Mouse (Mus musculus) G1E (cell line): ENCODE data around the gene AW551984.

Experiments used
- CTCF ChIP-seq: IDR thresholded peaks from 2 replicates; pipeline ENCODE4 v1.5.1; 2012; ENCODE audit warnings: low read depth, low read length, inconsistent platforms, mixed read lengths
- POLR2AphosphoS5 ChIP-seq: IDR thresholded peaks from 2 replicates; pipeline ENCODE4 v1.6.1; 2012; ENCODE audit warnings: low read depth, low read length, inconsistent platforms; ENCODE audit not compliant: insufficient replicate concordance
- TAL1 ChIP-seq: conservative IDR thresholded peaks from 2 replicates; pipeline ENCODE4 v1.6.1; 2012; ENCODE audit warnings: low read depth, low read length, inconsistent platforms, mixed read lengths

- TF ChIP-seq TAL1 (no peak), CTCF (no peak), POLR2AphosphoS5 (no peak)
Observed at GRCm38 (mm10) chr9:39608497-39608896, 4.3 kb upstream of the AW551984 start.
